Mouse (Mus musculus): ENCODE measurements around the gene Mdm2. TPM values are rescaled to one million over a fixed set of nuclear protein-coding genes. Genes with fewer than 3 reads are reported as not detected.
A peak's percentile ranks its signal among the peaks of the same experiment; 100 is the strongest.

The Mdm2 gene
- total and polyA plus RNA-seq, 3 experiments, result 24.5 to 51.8 (median 50.1) TPM

DNA sequence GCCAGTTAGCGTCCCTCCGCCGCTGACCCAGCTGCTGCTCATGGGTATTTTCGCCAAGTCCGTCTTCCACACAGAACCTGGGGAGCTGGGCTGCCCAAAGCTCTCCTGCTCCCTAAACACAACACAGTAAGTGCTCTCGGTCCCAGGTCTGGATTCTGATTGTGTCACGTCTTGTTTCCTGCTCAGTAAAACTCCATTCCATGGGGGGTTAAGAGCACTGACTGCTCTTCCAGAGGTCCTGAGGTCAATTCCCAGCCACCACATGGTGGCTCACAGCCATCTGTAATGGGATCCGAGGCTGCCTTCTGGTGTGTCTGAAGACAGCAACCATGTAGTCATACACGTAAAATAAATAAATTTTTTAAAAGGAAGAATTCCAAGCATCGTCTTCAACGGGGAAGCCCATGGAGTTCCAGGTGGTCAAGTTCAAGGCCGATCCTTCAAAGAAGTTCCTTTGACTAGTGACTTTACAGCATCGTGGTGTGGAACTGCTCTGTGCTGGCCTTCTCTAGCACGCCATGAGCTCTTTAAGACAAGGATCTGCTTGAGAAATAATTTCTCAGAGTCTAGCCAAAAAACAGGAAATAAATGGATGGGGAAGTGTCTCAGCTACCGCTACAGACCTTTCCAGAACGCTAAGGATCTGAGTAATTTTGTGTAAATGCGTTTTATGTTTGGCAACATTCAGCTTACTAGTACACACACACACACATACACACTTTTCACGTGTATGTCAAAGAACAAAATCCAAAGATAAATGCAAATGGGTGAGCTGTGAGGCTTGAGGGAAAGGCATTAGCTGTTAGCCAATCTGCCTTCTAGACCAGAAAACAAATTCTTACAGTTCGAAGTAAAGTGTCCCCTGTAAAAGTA, 26.0 kb downstream of the Mdm2 start:
- no peaks in the 10 kb centered on the region for H3K36me3 ChIP-seq (ENCODE audit: control insufficient read depth, insufficient read depth, low read length)
- H3K27ac ChIP-seq, result no peak overlapping the region
- WGBS, result 79% methylated on average over 19 of the region's 19 CpGs
- intact Hi-C loops (cut with DNase I), result no loop called here
- no peaks in the 10 kb centered on the region for H3K79me2 ChIP-seq (replicated peaks; ENCODE audit: control insufficient read depth, insufficient read depth, low read length)
- H3K4me1 ChIP-seq (ENCODE audit: control insufficient read depth, insufficient read depth, low read length), result no peaks in the 10 kb centered on the region
- H3K4me3 ChIP-seq, result no peak overlapping the region
- H3K27me3 ChIP-seq (ENCODE audit: control insufficient read depth, insufficient read depth, low read length), result no peaks in the 10 kb centered on the region
- TF ChIP-seq EP300 (IDR thresholded peaks at IDR 0.05; ENCODE audit: insufficient read depth, low read depth, low read length) (no peak), CTCF (IDR thresholded peaks at IDR 0.05) (no peak), POLR2A (IDR thresholded peaks at IDR 0.05; ENCODE audit: insufficient read depth, low read depth, low read length) (no peak)
- DNase-seq, result no peak
- H3K9ac ChIP-seq (ENCODE audit: low read depth, low read length), result no peak overlapping the region

DNA sequence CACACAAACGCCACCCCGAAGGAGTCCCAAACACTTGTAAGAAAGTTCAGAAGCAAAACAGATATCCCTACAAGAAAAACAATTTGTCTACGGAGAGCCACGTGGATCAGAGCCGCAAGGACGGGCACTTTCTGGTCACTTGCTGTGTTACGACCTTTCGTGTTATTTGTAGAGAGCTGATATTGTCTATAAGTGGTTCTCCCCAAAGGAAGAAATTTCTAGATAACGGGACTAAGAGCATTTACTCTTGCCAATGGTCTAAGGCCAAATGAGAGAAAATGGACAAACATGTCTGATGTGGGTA, 26.9 kb downstream of the Mdm2 start:
- H3K36me3 ChIP-seq (ENCODE audit: control insufficient read depth, insufficient read depth, low read length), result no peaks in the 10 kb centered on the region
- no peak overlapping the region for H3K27ac ChIP-seq
- DNase-seq, result no peak
- 81% methylated on average over 9 of the region's 9 CpGs for WGBS
- intact Hi-C loops (cut with DNase I), result no loop called here
- TF ChIP-seq POLR2A (IDR thresholded peaks at IDR 0.05; ENCODE audit: insufficient read depth, low read depth, low read length), result no peak
- TF ChIP-seq CTCF (IDR thresholded peaks at IDR 0.05), result no peak
- no peak for TF ChIP-seq EP300 (IDR thresholded peaks at IDR 0.05; ENCODE audit: insufficient read depth, low read depth, low read length)
- H3K79me2 ChIP-seq (replicated peaks; ENCODE audit: control insufficient read depth, insufficient read depth, low read length), result no peaks in the 10 kb centered on the region
- H3K4me3 ChIP-seq, result no peak overlapping the region
- H3K4me1 ChIP-seq (ENCODE audit: control insufficient read depth, insufficient read depth, low read length), result no peaks in the 10 kb centered on the region
- H3K27me3 ChIP-seq (ENCODE audit: control insufficient read depth, insufficient read depth, low read length), result no peaks in the 10 kb centered on the region
- no peak overlapping the region for H3K9ac ChIP-seq (ENCODE audit: low read depth, low read length)

- WGBS, result 84% methylated on average over 30 of the region's 30 CpGs
- Histone ChIP-seq H3K36me3 (ENCODE audit: control insufficient read depth, insufficient read depth, low read length) (no peaks in the 10 kb centered on the region), H3K79me2 (replicated peaks; ENCODE audit: control insufficient read depth, insufficient read depth, low read length) (no peaks in the 10 kb centered on the region), H3K4me3 (no peak overlapping the region), H3K27ac (no peak overlapping the region), H3K4me1 (ENCODE audit: control insufficient read depth, insufficient read depth, low read length) (no peaks in the 10 kb centered on the region), H3K27me3 (ENCODE audit: control insufficient read depth, insufficient read depth, low read length) (no peaks in the 10 kb centered on the region), H3K9ac (ENCODE audit: low read depth, low read length) (no peak overlapping the region)
- intact Hi-C loops (cut with DNase I), result no loop called here
- no peak for DNase-seq
- TF ChIP-seq EP300 (IDR thresholded peaks at IDR 0.05; ENCODE audit: insufficient read depth, low read depth, low read length) (no peak), CTCF (IDR thresholded peaks at IDR 0.05) (no peak), POLR2A (IDR thresholded peaks at IDR 0.05; ENCODE audit: insufficient read depth, low read depth, low read length) (no peak)
These were observed 27.5 kb downstream of the Mdm2 start for GRCm38 (mm10) chr10:117682858-117683733.

- no peak overlapping the region for H3K27ac ChIP-seq
- no peaks in the 10 kb centered on the region for H3K36me3 ChIP-seq (ENCODE audit: control insufficient read depth, insufficient read depth, low read length)
- DNase-seq, result no peak
- no peak overlapping the region for H3K4me3 ChIP-seq
- H3K4me1 ChIP-seq (ENCODE audit: control insufficient read depth, insufficient read depth, low read length), result no peaks in the 10 kb centered on the region
- TF ChIP-seq POLR2A (IDR thresholded peaks at IDR 0.05; ENCODE audit: insufficient read depth, low read depth, low read length) (no peak), CTCF (IDR thresholded peaks at IDR 0.05) (peak; percentile 74)
- no peaks in the 10 kb centered on the region for H3K27me3 ChIP-seq (ENCODE audit: control insufficient read depth, insufficient read depth, low read length)
- intact Hi-C loops (cut with DNase I), result no loop called here
- no peak overlapping the region for H3K9ac ChIP-seq (ENCODE audit: low read depth, low read length)
- WGBS, result 63% methylated on average over 14 of the region's 14 CpGs
- no peaks in the 10 kb centered on the region for H3K79me2 ChIP-seq (replicated peaks; ENCODE audit: control insufficient read depth, insufficient read depth, low read length)
These were observed 28.3 kb downstream of the Mdm2 start for GRCm38 (mm10) chr10:117681999-117682857.

DNA sequence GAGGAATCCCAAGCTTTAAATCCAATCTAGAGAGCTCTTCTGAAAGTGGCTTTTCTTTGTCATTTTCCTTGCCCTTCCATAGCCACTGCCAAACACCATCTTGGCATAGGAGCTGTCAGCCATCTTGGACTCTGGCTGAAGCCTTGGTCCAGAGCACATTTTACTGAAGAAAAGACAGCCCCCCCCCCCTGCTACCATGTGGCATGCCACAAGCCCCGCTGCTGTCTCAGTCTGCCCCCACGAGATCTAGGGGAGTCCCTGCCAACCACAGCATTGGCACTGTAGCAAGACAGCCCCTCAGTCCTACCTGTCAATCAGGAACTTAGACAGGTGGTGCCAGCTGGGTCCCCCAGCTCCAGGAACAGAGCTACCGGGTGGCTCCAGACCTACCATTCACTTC, 29.0 kb downstream of the Mdm2 start:
- Histone ChIP-seq H3K27me3 (ENCODE audit: control insufficient read depth, insufficient read depth, low read length) (no peaks in the 10 kb centered on the region), H3K4me3 (no peak overlapping the region), H3K79me2 (replicated peaks; ENCODE audit: control insufficient read depth, insufficient read depth, low read length) (no peaks in the 10 kb centered on the region), H3K36me3 (ENCODE audit: control insufficient read depth, insufficient read depth, low read length) (no peaks in the 10 kb centered on the region), H3K9ac (ENCODE audit: low read depth, low read length) (no peak overlapping the region), H3K27ac (no peak overlapping the region), H3K4me1 (ENCODE audit: control insufficient read depth, insufficient read depth, low read length) (no peaks in the 10 kb centered on the region; the same call in 1 of the 2 replicates)
- 86% methylated on average over 3 of the region's 3 CpGs for WGBS
- TF ChIP-seq EP300 (IDR thresholded peaks at IDR 0.05; ENCODE audit: insufficient read depth, low read depth, low read length), result no peak
- TF ChIP-seq POLR2A (IDR thresholded peaks at IDR 0.05; ENCODE audit: insufficient read depth, low read depth, low read length), result no peak
- no peak for TF ChIP-seq CTCF (IDR thresholded peaks at IDR 0.05)
- intact Hi-C loops (cut with DNase I), result no loop called here
- no peak for DNase-seq
